Mouse (Mus musculus): Measurements from ENCODE around the gene Apoh.

The Apoh gene

GRCm38 (mm10) chr11:108382664-108383063 is 39.5 kb downstream of the Apoh start:
- no peak for DNase-seq (ENCODE audit: low read depth)

GRCm38 (mm10) chr11:108384920-108385665 is 41.9 kb downstream of the Apoh start:
- no peak for DNase-seq (ENCODE audit: low read depth)

- DNase-seq (ENCODE audit: low read depth): no peak
These were observed 42.5 kb downstream of the Apoh start for GRCm38 (mm10) chr11:108385666-108386024.

GRCm38 (mm10) chr11:108395061-108395460 is 51.9 kb downstream of the Apoh start:
- DNase-seq (ENCODE audit: low read depth): no peak

- no peak for DNase-seq (ENCODE audit: low read depth)
These were observed 53.1 kb downstream of the Apoh start for GRCm38 (mm10) chr11:108396076-108396829.

GRCm38 (mm10) chr11:108409876-108410644 is 66.9 kb downstream of the Apoh start:
- DNase-seq (ENCODE audit: low read depth): no peak

- no peak for DNase-seq (ENCODE audit: low read depth)
These were observed 73.2 kb downstream of the Apoh start for GRCm38 (mm10) chr11:108416360-108416759.

GRCm38 (mm10) chr11:108418540-108418939 is 75.4 kb downstream of the Apoh start:
- DNase-seq (ENCODE audit: low read depth): peak; percentile 65

- DNase-seq (ENCODE audit: low read depth): no peak
These were observed 76.1 kb downstream of the Apoh start for GRCm38 (mm10) chr11:108419242-108419641.

- no peak for DNase-seq (ENCODE audit: low read depth)
These were observed 77.6 kb downstream of the Apoh start for GRCm38 (mm10) chr11:108420751-108421150.

GRCm38 (mm10) chr11:108423221-108423620 is 80.1 kb downstream of the Apoh start:
- DNase-seq (ENCODE audit: low read depth): no peak

GRCm38 (mm10) chr11:108424111-108424510 is 81.0 kb downstream of the Apoh start:
- DNase-seq (ENCODE audit: low read depth): peak; percentile 15

- peak; percentile 94 for DNase-seq (ENCODE audit: low read depth)
These were observed 81.9 kb downstream of the Apoh start, which contains the start of gene Cep112 for GRCm38 (mm10) chr11:108424889-108425591. Gene Cep112, plus strand, starts transcription at chr11:108425192.

- DNase-seq (ENCODE audit: low read depth): no peak
These were observed 82.4 kb downstream of the Apoh start for GRCm38 (mm10) chr11:108425592-108425921.

- DNase-seq (ENCODE audit: low read depth): no peak
These were observed 82.9 kb downstream of the Apoh start for GRCm38 (mm10) chr11:108426086-108426485.

GRCm38 (mm10) chr11:108427191-108427590 is 84.0 kb downstream of the Apoh start:
- no peak for DNase-seq (ENCODE audit: low read depth)

- no peak for DNase-seq (ENCODE audit: low read depth)
These were observed 85.9 kb downstream of the Apoh start for GRCm38 (mm10) chr11:108429076-108429475.

GRCm38 (mm10) chr11:108443893-108444563 is 100.9 kb downstream of the Apoh start:
- DNase-seq (ENCODE audit: low read depth): no peak

- DNase-seq (ENCODE audit: low read depth): no peak
These were observed 104.0 kb downstream of the Apoh start for GRCm38 (mm10) chr11:108447148-108447547.

- peak; percentile 72 for DNase-seq (ENCODE audit: low read depth)
These were observed 106.7 kb downstream of the Apoh start for GRCm38 (mm10) chr11:108449811-108450210.

GRCm38 (mm10) chr11:108459599-108459998 is 116.4 kb downstream of the Apoh start:
- DNase-seq (ENCODE audit: low read depth): no peak

Data from naive thymus-derived CD4-positive, alpha-beta T cell, adult 2 months (primary cell).